Mouse (Mus musculus): ENCODE measurements at regions not wholly inside any gene's neighbourhood (a gene's known extent, or its start where the extent isn't known, plus 50 kb on each side); places are given as distances from the start of the nearest gene placed in this dataset.

DNA sequence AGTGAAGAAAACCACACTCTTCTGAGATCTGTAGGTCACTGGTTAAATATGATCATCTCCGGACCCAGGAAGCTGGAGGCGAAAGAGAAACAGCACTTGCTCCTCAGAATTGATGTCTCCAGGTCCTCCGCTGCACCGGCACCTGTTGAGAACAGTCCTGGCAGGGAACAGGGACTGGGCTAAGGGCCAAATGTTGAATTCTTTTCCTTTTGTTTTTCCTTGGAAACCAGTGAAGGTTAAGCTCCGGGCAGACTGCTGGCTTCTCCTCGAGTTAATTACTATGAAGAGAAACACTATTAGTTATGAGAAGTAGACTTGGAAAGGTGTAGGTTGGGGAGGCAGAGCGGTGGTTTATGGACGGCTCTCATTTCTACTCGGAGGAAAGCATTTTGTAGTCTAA, 242.7 kb downstream of the Rngtt start:
- Histone ChIP-seq H3K4me3 (replicated peaks) (no peak overlapping the region), H3K4me1 (peaks cover 34% of the 10 kb centered on the region), H3K27me3 (no peaks in the 10 kb centered on the region), H3K9me3 (no peaks in the 10 kb centered on the region), H3K27ac (no peak overlapping the region), H3K36me3 (replicated peaks) (no peaks in the 10 kb centered on the region), H3K9ac (no peak overlapping the region), H3K4me2 (no peak overlapping the region)
- ATAC-seq (ENCODE audit: low FRiP score) = no peak
- 56% methylated on average over 9 of the region's 9 CpGs for WGBS

DNA sequence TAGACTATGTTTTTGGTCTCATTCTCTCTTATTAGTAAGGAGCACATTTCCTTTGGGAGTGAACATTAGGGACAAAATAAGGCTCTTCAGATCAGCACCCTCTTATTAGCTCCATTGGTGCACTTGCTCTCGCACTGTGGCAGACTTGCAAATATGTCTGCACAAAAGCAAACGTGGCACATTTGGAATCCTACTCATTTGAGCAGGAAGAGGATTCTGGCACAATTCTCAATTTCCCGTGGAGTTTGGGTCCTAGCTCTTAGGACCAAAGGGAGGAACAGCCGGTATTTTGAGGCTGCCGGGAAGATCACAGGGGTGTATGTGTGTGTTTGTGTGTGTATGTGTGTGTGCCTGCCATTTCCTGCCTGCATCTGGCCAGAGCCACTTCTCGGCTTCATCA, 244.5 kb downstream of the Rngtt start:
- WGBS = 29% methylated on average over 6 of the region's 6 CpGs
- Histone ChIP-seq H3K4me3 (replicated peaks) (no peak overlapping the region), H3K4me2 (no peak overlapping the region), H3K27ac (no peak overlapping the region), H3K36me3 (replicated peaks) (no peaks in the 10 kb centered on the region), H3K9me3 (no peaks in the 10 kb centered on the region), H3K27me3 (no peaks in the 10 kb centered on the region), H3K4me1 (peaks cover 27% of the 10 kb centered on the region), H3K9ac (no peak overlapping the region)
- no peak for ATAC-seq (ENCODE audit: low FRiP score)

DNA sequence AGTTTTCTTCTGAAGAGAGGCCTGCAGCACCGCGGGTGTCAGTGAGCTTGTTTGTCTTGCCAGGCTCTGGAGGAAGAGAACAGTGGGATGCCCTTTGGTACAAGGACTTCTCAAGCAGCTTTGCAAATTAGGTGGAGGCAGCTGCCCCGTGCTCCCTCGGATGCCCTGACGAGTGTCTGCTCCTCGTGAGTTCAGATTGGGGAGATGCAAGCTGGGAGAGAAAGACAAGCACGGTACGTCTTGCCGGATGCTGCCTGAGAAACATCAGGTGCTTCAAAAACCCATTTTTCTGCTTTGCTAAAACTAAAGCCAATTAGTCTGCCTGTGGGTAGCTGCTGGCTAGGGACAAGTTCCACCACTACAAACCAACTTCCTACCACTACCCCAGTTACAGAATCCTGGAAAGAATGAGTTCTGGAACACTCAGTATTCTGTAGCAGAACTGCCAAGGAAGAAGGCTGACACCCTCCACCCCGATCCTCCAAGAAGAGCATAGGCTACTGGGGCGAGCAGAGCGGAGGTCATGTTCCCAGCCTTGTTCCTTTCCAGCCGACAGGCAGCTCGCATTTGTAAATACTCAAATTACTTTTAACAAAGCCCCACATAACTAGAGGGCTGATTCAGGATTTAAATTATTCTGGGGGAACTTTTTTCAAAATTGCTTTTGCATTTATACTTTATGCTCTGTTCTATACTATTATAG, 245.3 kb downstream of the Rngtt start:
- Histone ChIP-seq H3K4me1 (peaks cover 19% of the 10 kb centered on the region), H3K27me3 (no peaks in the 10 kb centered on the region), H3K9ac (no peak overlapping the region), H3K9me3 (no peaks in the 10 kb centered on the region), H3K4me2 (peak overlapping the region; percentile 39), H3K4me3 (replicated peaks) (no peak overlapping the region), H3K27ac (no peak overlapping the region), H3K36me3 (replicated peaks) (no peaks in the 10 kb centered on the region)
- 4% methylated on average over 14 of the region's 14 CpGs for WGBS
- no peak for ATAC-seq (ENCODE audit: low FRiP score)

DNA sequence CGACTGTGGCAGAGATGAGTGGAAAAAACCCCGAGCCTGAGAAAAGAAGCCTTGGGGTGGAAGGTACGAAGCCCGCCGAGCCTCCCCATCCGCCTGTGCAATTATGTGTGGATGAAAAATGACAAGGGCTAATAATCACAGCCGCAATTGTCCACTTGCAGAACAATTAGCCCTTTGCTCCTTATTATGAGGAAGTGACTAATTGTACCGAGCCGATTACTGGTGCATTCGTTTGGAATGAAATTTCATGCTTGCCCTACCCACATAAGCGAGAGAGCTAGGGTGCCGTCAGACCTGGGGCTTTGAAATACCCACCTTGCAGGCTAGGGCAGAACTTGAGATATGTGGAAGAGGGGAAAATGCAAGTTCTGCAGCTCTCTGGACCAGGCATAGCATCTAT, 245.9 kb downstream of the Rngtt start:
- H3K9ac ChIP-seq = no peak overlapping the region
- no peak overlapping the region for H3K4me3 ChIP-seq (replicated peaks)

DNA sequence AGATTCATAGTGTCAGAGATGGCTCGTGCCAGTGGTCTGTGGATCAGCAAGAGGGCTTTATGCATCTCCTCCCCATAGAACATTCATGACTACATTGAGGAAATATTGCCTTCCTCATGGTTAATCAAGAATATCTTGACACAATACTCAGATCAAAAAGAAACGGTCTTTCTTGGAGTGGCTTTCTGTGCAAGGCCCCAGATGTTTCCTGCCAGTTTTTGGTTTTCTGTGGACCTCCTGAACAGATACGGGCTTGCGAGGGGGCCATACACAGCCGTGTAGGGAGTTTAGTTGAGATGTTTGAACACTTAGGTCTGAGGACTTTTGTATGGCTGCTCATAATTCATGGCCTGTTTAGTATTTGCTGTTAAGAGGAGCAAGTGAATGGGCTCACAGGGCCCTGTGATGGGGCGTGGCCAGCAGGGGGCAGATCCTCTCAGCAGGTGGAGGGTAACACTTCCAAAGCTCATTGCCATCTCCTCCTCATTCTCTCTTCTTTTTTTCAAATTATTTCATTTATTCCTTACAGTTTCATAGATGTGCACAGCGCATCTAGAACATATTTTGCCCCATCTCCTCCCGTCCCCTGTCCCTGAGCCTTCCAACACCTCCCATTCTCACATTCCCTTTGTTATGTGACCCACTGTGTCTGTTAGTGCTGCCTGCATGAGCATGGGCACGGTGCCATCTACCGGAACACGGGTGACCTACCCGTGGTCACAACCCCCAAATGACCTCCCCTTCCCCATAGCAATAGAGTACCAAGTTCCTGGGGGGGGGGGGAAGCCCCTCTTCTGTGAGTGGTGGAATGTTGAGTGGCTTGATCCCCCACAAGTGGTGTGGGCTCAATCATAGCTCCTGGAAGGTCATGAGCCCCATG, 246.8 kb downstream of the Rngtt start:
- Histone ChIP-seq H3K27me3 (no peaks in the 10 kb centered on the region), H3K9ac (no peak overlapping the region), H3K27ac (no peak overlapping the region), H3K4me2 (no peak overlapping the region), H3K4me3 (replicated peaks) (no peak overlapping the region), H3K36me3 (replicated peaks) (no peaks in the 10 kb centered on the region), H3K4me1 (peaks cover 19% of the 10 kb centered on the region), H3K9me3 (no peaks in the 10 kb centered on the region)
- ATAC-seq (ENCODE audit: low FRiP score) = no peak
- 83% methylated on average over 12 of the region's 12 CpGs for WGBS

More for the DNA sequence above, 245.9 kb downstream of the Rngtt start:
- H3K4me2 ChIP-seq = peak overlapping the region; percentile 39
- no peaks in the 10 kb centered on the region for H3K36me3 ChIP-seq (replicated peaks)
- H3K4me1 ChIP-seq = peaks cover 19% of the 10 kb centered on the region
- ATAC-seq (ENCODE audit: low FRiP score) = 0 out of 2 replicates have a peak, but pooled peaks have one; percentile 37
- no peaks in the 10 kb centered on the region for H3K9me3 ChIP-seq
- H3K27ac ChIP-seq = no peak overlapping the region
- H3K27me3 ChIP-seq = no peaks in the 10 kb centered on the region
- WGBS = 10% methylated on average over 12 of the region's 12 CpGs

DNA sequence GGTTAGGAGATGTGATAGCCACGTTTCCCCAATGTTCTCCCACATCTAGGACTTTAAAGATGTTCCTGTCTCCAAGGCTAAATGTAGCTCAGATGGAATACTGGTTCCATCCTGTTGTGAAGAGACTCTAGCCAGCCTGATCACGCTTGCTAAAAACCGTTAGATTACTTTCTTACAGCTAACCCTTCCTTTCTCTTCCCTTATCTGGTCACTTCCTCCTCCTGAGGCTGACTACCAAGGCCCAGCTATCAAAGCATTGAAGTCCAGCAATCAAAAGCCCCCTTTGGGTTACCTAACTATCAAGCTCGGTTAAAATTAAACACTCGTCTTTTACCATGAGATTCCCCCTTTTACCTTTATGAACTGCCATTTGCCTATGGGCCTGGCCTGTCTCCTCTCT, 260.2 kb downstream of the Rngtt start:
- no peaks in the 10 kb centered on the region for H3K36me3 ChIP-seq (replicated peaks)

DNA sequence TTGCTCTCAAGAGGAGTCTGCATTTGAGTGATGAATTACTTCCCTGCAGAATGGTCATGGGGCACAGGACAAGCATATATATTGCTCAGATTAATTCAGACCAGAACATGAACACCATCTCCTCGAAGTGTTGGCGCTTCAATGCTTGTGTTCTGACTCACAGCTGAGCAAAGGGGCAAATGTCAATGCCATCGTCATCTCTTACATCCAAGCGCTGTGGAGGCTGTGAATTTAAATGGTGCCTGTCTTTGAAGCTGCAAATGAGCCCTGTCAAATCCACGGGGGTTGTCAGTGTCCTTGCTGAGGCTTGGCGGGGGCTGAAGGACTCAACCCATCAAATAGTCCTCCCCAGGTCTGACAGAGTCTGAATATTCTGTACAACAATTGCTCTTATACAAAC, 261.2 kb downstream of the Rngtt start:
- Histone ChIP-seq H3K9me3 (no peaks in the 10 kb centered on the region), H3K36me3 (replicated peaks) (no peaks in the 10 kb centered on the region), H3K4me3 (replicated peaks) (no peak overlapping the region), H3K4me1 (peaks cover 11% of the 10 kb centered on the region; the same call in 1 of the 2 replicates), H3K27ac (no peak overlapping the region), H3K4me2 (no peak overlapping the region), H3K9ac (no peak overlapping the region), H3K27me3 (no peaks in the 10 kb centered on the region)
- WGBS = 73% methylated on average over 6 of the region's 6 CpGs
- ATAC-seq (ENCODE audit: low FRiP score) = no peak

More for the DNA sequence above, 260.2 kb downstream of the Rngtt start:
- Histone ChIP-seq H3K4me3 (replicated peaks) (no peak overlapping the region), H3K9ac (no peak overlapping the region), H3K27me3 (no peaks in the 10 kb centered on the region), H3K4me2 (no peak overlapping the region), H3K27ac (no peak overlapping the region), H3K4me1 (peaks cover 11% of the 10 kb centered on the region; the same call in 1 of the 2 replicates), H3K9me3 (no peaks in the 10 kb centered on the region)
- 81% methylated on average over 5 of the region's 5 CpGs for WGBS
- ATAC-seq (ENCODE audit: low FRiP score) = no peak

DNA sequence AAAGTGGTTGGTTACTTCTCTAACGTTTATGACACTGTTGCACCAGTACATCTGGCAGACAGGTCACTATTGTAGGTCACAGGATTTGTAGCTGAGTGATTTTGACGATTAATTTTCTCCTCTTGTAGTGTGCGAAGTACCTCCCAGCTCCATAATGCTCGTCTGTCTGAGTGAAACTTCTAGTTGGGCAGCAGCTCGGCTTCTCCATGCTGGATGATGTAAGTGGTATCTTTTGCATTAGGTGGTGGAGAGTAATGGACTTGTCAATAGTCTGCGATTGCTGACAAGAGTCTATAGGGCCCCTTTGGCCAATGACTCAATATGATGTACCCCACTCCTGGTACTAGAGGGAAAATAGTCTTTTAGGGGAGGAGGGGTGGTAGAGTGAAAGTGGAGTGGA, 267.5 kb downstream of the Rngtt start:
- H3K27ac ChIP-seq = no peak overlapping the region
- no peaks in the 10 kb centered on the region for H3K4me1 ChIP-seq
- H3K27me3 ChIP-seq = no peaks in the 10 kb centered on the region
- no peak overlapping the region for H3K4me2 ChIP-seq
- H3K9me3 ChIP-seq = peaks cover 8% of the 10 kb centered on the region; the same call in 1 of the 2 replicates
- no peak for ATAC-seq (ENCODE audit: low FRiP score)
- no peaks in the 10 kb centered on the region for H3K36me3 ChIP-seq (replicated peaks)
- H3K4me3 ChIP-seq (replicated peaks) = no peak overlapping the region
- WGBS = 91% methylated on average over 6 of the region's 6 CpGs
- no peak overlapping the region for H3K9ac ChIP-seq

DNA sequence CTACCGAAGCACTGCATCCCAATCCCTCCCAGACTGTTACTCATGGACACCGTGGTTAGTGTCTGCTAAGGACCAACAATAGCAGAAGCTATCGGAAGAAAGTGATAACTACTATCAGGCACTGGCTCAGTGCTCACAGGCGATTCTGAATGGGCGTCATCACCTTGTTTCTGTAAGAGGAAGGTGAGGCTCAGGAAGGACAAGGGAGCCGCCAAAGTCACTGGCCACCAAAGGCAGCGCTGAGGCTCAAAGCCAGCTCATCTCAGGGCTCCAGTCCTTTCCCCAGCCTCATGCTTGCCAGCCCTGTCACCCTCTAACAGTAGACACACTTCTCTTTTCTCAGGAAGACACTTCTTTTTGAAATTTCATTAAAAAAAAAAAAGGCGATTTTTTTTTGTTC, 270.4 kb downstream of the Rngtt start:
- 88% methylated on average over 8 of the region's 8 CpGs for WGBS
- no peak for ATAC-seq (ENCODE audit: low FRiP score)
- no peaks in the 10 kb centered on the region for H3K36me3 ChIP-seq (replicated peaks)

DNA sequence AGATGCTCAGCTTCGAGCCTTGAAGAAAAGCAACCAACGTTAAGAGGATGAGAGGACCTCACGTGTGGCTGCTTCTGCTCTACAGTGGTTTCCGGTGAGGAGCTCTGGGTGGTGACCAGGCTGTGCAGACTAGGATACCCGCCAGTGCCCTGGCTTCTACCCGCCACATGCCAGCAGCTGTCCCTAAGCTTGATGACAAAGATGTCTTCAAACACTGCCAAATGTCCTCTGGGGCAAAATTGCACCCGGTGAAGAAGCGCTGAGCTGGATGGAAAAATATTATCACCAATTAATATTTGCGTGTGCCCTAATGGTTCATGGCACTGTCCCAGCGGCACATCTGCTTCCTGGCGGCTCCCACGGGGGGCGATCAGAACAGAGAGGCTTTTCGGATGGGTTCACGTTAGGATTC, 271.1 kb downstream of the Rngtt start:
- H3K4me2 ChIP-seq = no peak overlapping the region
- no peak for ATAC-seq (ENCODE audit: low FRiP score)
- H3K4me3 ChIP-seq (replicated peaks) = no peak overlapping the region
- peaks cover 8% of the 10 kb centered on the region; the same call in 1 of the 2 replicates for H3K9me3 ChIP-seq
- H3K36me3 ChIP-seq (replicated peaks) = no peaks in the 10 kb centered on the region
- no peak overlapping the region for H3K27ac ChIP-seq
- H3K4me1 ChIP-seq = peaks cover 6% of the 10 kb centered on the region
- 86% methylated on average over 15 of the region's 15 CpGs for WGBS
- no peak overlapping the region for H3K9ac ChIP-seq
- no peaks in the 10 kb centered on the region for H3K27me3 ChIP-seq

More for the DNA sequence above, 270.4 kb downstream of the Rngtt start:
- peaks cover 8% of the 10 kb centered on the region; the same call in 1 of the 2 replicates for H3K9me3 ChIP-seq
- no peak overlapping the region for H3K27ac ChIP-seq
- H3K4me2 ChIP-seq = no peak overlapping the region
- no peak overlapping the region for H3K4me3 ChIP-seq (replicated peaks)
- no peak overlapping the region for H3K9ac ChIP-seq
- H3K27me3 ChIP-seq = no peaks in the 10 kb centered on the region
- no peaks in the 10 kb centered on the region for H3K4me1 ChIP-seq

DNA sequence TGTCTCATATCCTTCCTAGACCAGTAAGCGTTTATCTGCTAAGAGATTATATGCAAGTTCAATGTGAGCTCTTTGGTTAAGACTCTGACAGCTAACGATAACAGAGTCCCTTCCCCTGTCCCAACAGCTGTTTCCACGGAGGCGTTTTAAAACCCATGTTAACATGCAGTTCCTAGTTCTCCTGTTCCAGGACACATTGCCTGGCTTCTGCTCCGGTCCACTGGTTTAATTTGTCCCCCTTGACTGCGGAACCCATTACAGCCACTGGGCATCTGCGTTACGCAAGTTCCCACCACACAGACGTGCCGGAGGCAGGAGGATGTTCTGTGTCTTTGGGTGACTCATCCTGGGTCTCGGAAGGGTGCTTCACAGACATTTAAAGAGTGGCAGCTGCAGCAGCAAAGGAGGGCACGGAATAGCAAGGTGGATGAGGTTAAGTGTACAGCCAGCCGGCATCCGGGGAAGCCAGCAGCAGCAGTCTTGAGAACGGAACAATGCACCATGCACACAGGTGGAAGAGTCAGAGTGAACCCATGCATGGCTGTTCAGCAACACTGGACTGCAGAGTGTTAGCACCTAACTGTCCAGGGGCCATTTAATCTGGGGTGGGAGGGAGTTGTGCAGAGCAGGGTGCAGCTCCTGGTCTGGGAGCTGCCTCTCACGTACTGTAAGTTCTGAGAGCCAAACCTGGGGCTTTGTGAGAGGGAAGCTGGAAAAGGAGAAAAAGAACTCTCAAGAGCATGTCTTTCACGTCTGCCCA, 271.8 kb downstream of the Rngtt start:
- ATAC-seq (ENCODE audit: low FRiP score) = no peak
- no peak overlapping the region for H3K27ac ChIP-seq
- no peaks in the 10 kb centered on the region for H3K36me3 ChIP-seq (replicated peaks)
- WGBS = 87% methylated on average over 17 of the region's 17 CpGs
- H3K4me3 ChIP-seq (replicated peaks) = no peak overlapping the region
- H3K27me3 ChIP-seq = no peaks in the 10 kb centered on the region
- H3K4me1 ChIP-seq = peaks cover 13% of the 10 kb centered on the region
- H3K4me2 ChIP-seq = no peak overlapping the region
- peaks cover 8% of the 10 kb centered on the region; the same call in 1 of the 2 replicates for H3K9me3 ChIP-seq
- H3K9ac ChIP-seq = no peak overlapping the region
